Mouse (Mus musculus): ENCODE results near the gene Tmem185b.

Gene Tmem185b

GRCm38 (mm10) chr1:119541570-119541969 lies 15.6 kb downstream of the Tmem185b start:
- DNase-seq: no peak

DNA sequence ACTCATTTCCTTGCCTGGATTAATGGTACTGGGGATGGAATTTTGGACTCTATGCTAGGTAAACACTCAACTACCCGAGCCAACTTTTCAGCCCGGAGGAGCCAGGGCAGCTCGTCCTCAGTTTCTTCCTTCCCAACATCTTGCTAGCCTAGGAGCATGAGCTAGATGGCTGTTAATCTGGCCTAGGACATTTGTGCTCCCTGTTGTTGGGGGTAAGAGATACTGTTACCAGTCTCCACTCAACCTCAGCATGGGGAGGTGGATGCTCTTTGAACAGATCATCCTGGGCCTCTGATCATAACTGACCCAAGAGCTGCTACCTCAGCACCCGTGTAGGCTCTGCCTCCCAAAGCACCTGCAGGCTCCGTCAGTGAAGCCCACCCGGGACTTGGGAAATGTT lies 17.4 kb downstream of the Tmem185b start:
- DNase-seq: no peak

- DNase-seq: no peak
These were observed 18.7 kb downstream of the Tmem185b start for GRCm38 (mm10) chr1:119544611-119545155.

DNA sequence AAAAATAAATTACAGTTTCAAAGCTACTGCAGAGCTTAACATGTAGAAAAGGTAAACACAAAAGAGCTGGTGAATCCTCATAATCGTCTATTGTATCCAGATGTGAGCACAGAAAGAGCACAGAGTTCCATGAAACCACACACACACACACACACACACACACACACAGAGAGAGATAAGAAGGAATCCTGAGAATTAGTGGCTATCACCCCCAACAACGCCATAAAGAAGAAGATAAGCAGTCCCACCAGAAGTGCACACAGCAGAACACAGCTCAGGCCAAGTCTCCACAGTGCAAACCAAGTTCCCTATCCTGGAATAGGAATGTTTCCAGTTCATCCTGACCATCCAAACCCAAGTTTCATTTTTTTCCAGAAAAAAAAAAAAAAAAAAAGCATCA lies 19.2 kb downstream of the Tmem185b start:
- no peak for DNase-seq

DNA sequence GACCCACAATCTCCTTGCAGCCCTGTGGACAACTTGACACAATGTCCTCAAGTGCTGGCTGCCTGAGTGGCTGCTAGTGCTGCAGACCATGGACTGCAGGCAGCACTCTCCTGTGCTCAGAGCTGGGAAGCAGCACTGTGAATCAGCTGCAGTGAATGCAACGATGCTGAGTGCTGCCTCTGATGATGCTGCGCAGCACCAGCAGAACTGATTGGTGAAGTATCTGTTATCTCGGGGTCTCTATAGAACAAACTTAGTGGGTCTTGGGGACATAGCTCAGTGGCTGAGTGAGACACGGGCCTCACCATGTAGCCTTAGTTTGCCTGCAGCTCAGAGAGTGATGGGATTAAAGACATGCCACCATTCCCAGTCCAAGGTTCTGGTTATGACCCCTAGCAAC lies 19.7 kb downstream of the Tmem185b start:
- no peak for DNase-seq

DNA sequence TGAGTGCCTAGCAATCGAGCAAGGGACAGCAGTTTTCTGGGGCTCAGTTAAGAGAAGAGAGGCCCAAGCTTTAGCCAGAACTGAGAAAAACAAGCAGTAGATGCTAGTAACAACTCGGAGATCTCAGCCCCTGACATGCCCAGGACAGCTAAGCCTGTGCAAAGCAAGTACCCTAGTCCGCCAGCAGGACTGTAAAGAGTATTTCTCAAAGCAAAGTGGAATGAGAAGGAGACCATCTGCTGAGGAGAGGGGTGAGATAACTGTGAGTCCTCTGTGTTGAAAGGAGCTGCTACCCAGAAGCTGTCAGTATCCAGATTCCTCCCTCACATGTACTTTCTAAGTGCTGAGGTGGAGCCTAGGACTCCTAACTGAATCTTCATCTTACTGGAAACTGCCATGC lies 20.5 kb downstream of the Tmem185b start:
- DNase-seq: no peak

DNA sequence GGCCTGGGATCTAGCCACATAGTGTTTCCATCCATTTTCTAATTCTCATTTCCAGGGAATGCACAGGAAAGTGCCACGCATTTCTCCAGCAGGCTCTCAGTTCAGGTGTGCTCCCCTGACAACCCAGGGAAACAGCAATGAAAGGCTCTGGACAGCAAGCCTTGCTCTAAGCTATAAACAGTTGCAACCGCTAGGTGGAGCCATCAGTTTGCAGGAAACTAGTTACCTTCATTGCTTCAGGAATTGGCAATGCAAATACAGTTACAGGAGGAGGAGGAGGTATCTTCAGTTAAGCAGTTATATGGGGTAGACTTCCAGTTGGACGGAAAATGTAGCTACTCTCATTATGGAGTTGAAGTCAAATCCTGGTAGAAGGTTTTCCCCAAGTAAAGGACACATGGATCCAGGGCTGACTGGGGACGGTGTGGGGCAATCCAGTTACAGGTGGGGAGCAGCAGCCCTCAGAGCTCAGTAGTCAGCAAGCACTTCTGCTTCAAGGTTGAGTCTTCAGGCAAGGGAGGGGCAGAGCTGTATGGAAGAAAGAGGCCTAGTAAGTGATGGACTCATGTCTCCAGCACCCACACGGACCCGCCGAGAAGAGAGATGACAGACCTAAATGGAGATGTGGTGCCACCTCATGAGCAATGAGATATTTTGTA lies 22.8 kb downstream of the Tmem185b start:
- peak; percentile 79 for DNase-seq

DNA sequence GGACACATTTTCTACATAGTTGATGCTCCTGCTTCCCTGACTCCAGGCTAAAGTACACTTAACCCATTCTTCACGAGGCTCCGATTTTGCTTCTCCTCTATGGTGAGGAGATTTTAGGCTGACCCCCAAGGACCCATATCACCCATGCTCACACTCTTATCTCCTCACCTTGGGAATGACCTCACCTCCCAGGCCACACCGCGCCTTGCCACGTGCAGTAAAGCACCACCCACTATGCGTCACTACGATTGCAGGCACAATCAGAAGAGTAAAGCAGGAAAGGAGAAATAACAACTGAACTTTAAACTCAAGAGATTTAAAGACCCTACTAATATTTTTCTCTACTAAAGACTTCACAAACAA lies 23.3 kb downstream of the Tmem185b start:
- no peak for DNase-seq

DNA sequence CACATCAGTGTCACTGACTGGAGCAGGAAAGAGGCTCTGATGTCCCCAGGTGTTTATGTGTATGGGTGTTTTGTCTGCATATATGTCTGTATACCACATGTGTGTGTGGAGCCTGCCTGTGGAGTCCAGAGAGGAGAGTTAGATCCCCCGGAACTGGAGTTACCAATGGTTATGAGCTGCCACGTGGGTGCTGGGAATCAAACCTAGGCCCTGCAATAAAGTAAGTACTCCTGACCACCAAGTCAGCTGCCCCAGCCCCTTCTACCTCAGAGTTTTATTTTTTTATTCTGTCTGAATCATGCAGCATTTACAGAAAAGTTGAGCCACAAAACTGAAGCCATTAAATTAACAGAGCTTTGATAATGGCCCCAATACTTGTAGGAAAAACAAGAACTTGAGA lies 24.1 kb downstream of the Tmem185b start:
- DNase-seq: no peak

DNA sequence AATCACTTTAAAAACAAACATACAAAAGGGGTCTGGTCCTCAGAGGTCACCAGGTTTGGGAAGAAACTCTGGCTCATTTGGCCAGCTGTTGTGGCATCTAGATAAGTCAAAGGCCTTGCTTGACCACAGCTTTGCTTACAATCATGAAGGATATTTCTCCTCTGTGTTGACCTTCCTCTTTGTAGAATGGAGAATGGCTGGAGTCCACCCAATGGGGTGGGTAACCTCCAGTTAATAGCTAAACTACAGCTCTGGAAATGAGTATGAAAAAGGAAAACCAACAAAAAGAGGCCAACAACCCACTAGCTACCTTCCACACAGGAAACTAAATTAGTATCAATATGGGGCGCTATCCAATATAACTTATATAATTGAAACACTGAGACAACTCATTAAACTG lies 25.7 kb downstream of the Tmem185b start:
- DNase-seq: no peak

DNA sequence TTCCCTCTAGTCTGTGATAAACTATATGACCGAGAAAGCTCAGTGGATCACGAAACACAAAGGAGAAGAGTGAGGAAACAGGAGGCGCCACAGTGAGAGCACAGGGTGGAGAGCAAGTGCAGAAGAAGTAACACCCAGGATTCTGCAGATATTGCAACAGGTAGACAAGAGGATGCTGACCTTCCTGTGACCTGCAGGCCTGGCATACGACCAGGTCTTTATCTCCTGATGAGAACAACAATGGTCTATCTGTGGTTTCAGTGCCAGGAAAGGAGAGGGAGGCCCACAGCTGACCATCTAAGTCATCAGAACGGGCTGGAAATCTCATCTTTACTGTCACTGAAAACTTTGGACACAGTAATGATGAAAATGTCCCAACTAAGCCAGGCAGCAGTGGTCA lies 29.7 kb downstream of the Tmem185b start:
- DNase-seq: no peak

GRCm38 (mm10) chr1:119557641-119558395 lies 31.9 kb downstream of the Tmem185b start:
- DNase-seq: no peak

DNA sequence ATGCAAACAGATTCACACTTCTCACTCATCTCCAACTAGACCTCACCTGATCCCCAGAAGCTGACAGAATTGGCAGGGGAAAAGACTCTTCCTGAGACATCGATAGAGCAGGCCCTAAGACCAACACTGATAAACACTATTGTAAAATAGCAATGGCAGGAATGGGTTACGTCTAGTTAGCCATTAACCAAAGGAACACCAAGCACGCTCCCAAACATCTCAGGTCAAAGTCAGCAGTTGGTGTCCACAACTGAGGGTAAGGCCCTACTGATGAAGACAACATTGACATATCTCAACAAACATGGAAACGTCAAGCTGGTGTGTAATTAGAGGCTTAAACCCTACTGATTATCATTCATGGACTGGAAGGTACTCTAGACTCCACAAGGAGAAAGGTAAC lies 39.6 kb downstream of the Tmem185b start:
- DNase-seq: no peak

DNA sequence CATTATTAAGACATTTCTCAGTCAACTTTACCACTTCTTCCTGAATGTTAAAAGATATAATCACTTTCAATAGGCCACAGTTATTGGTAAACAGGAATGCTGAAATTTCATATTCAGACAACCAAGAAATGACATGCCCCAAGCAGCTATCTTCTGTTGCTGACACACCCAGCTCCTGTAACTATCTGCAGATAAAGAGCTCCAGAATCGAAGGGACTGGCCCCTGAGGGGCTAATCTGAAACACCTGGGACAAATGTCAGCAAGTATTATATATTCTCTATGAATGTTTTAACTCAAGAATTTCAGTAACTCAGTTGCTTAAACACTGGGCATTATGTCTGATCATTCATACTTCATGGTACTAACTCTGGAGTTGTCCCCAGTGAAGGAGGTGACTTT lies 44.2 kb downstream of the Tmem185b start:
- DNase-seq: no peak
